In the genomic region with DNA sequence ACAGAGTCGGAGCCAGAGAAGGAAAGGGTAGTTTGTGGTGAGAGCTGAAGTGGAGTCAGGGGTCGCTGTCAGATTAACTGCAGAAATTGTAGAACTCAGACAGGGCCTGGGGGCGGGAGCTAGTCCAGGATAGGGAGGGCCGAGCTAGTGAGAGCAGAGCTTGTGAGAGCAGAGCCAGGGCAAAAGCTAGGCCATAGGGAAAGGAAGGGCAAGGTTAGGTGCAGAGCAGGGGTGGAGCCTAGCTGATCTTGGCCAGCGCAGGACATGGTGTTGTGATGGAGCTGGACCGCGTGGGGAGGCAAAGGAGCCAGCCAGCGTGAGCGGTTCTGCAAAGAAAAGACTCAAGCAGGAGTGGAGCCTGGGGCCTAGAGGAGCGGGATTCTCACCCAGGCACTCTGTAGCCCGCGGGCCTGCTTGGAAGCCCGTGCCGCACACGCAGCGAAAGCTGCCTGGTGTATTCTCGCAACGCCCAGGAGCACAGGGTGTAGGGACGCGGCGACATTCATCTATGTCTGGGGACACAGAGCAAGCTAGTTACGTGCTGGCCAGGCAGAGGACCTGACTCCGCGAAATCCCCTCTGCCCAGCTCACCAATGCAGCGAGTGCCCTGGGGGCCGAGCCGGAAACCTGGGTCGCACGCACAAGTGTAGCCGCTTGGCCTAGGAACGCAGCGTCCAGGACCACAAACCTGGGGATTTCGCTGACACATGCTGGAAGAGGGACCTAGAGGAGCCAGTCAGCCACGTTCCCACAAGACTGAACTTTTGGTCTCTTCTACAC, we compare ENCODE assay signal across 9 mouse cellular contexts. TPM values are rescaled to one million over a fixed set of nuclear protein-coding genes. Genes with fewer than 3 reads are reported as not detected.
DNase-seq lines count a peak whose midpoint lies in the region; ATAC-seq and TF ChIP-seq lines count a peak whose summit lies in the region.
"Had no signal": no experiment of that assay in that cellular context is flagged by ENCODE, and none has a peak within 500 bp of the region (broad histone marks: within the 10 kb centered on the region; RNA-seq: fewer than 3 reads in every experiment).

No protein-coding gene starts in this region.

- H3K4me1 ChIP-seq in heart, embryonic 14.5 days (ENCODE audit: control insufficient read depth in 2 of 2, insufficient read depth in 2 of 2, low read length in 2 of 2): peaks cover 5 to 28% of the 10 kb centered on the region in 2 experiments; a peak in 3 of 4 replicates
- H3K4me1 ChIP-seq in kidney, postnatal 0 days (replicated peaks; ENCODE audit: insufficient read depth, low read length): peaks cover 16% of the 10 kb centered on the region
- H3K4me1 ChIP-seq in midbrain, embryonic 11.5 days (ENCODE audit: control insufficient read depth, insufficient read depth, low read length): peaks cover 11% of the 10 kb centered on the region

- peak overlapping the region; percentile 48 for H3K4me2 ChIP-seq in heart, embryonic 14.5 days (ENCODE audit: low read length)
- peak overlapping the region; percentile 53 for H3K4me2 ChIP-seq in kidney, postnatal 0 days (ENCODE audit: low read length)
- H3K4me2 ChIP-seq in midbrain, embryonic 11.5 days: peak overlapping the region; percentile 44; the same call in 1 of the 2 replicates

- DNase-seq in R1 (ENCODE audit: low read depth, low spot score): peak; percentile 94
- DNase-seq in cerebellum, postnatal 14 days: peak; percentile 50 to 59
- no peak for DNase-seq in kidney, postnatal 0 days (ENCODE audit: low spot score)
- peak; percentile 87 for DNase-seq in midbrain, embryonic 11.5 days (ENCODE audit: low spot score, missing footprints)
- DNase-seq in thymus, postnatal 4 days: no peak
- no peak for DNase-seq in frontal cortex, postnatal 36 days (ENCODE audit: low spot score in 2 of 2)
- DNase-seq in left cerebral cortex, postnatal 4 days: no peak

- ATAC-seq in heart, embryonic 14.5 days (ENCODE audit: insufficient number of reproducible peaks, insufficient read depth, low FRiP score, low read depth): no peak
- no peak for ATAC-seq in kidney, postnatal 0 days (replicated peaks; ENCODE audit: low FRiP score, low read depth)
- no peak for ATAC-seq in midbrain, embryonic 11.5 days (ENCODE audit: low FRiP score)

- 41% methylated on average over 34 of the region's 34 CpGs for WGBS in heart, embryonic 14.5 days
- 45% methylated on average over 34 of the region's 34 CpGs for WGBS in kidney, postnatal 0 days
- WGBS in midbrain, embryonic 11.5 days: 19% methylated on average over 34 of the region's 34 CpGs

- intact Hi-C loops in left cerebral cortex, postnatal 4 days (cut with DNase I): no loop called here

- H3K36me3 ChIP-seq in heart, embryonic 14.5 days (ENCODE audit: control insufficient read depth, insufficient read depth, low read length): peaks cover 41% of the 10 kb centered on the region
- no peaks in the 10 kb centered on the region for H3K36me3 ChIP-seq in kidney, postnatal 0 days (ENCODE audit: insufficient read depth, low read length)
- H3K36me3 ChIP-seq in midbrain, embryonic 11.5 days (ENCODE audit: control insufficient read depth, insufficient read depth, low read length): no peaks in the 10 kb centered on the region

- no peak for TF ChIP-seq CTCF in kidney, postnatal 0 days (IDR thresholded peaks at IDR 0.05; ENCODE audit: low read depth)

- H3K9ac ChIP-seq in heart, embryonic 14.5 days (ENCODE audit: low read length): no peak overlapping the region
- peak overlapping the region; percentile 40; the same call in 1 of the 2 replicates for H3K9ac ChIP-seq in kidney, postnatal 0 days (ENCODE audit: low read depth, low read length)
- H3K9ac ChIP-seq in midbrain, embryonic 11.5 days (ENCODE audit: low read length): no peak overlapping the region

- peaks cover 79% of the 10 kb centered on the region for H3K27me3 ChIP-seq in heart, embryonic 14.5 days (ENCODE audit: control insufficient read depth, insufficient read depth, low read length)
- H3K27me3 ChIP-seq in kidney, postnatal 0 days (ENCODE audit: insufficient read depth, low read length): no peaks in the 10 kb centered on the region; the same call in 1 of the 2 replicates
- peaks cover 66% of the 10 kb centered on the region for H3K27me3 ChIP-seq in midbrain, embryonic 11.5 days (ENCODE audit: control insufficient read depth, insufficient read depth, low read length)

- H3K9me3 ChIP-seq in heart, embryonic 14.5 days (ENCODE audit: control insufficient read depth, low read length): no peaks in the 10 kb centered on the region
- no peaks in the 10 kb centered on the region for H3K9me3 ChIP-seq in kidney, postnatal 0 days (replicated peaks; ENCODE audit: low read length)
- no peaks in the 10 kb centered on the region for H3K9me3 ChIP-seq in midbrain, embryonic 11.5 days (ENCODE audit: control insufficient read depth, low read length)

- H3K27ac ChIP-seq in heart, embryonic 14.5 days (replicated peaks in 1 of 2; ENCODE audit: control insufficient read depth in 1 of 2, insufficient read depth in 1 of 2, low read depth in 2 of 2, low read length in 2 of 2): no peak overlapping the region
- H3K27ac ChIP-seq in kidney, postnatal 0 days: no peak overlapping the region
- no peak overlapping the region for H3K27ac ChIP-seq in midbrain, embryonic 11.5 days (ENCODE audit: low read depth, low read length)

- peak overlapping the region in 1 of 2 experiments; percentile 20; a peak in 1 of 4 replicates for H3K4me3 ChIP-seq in heart, embryonic 14.5 days (ENCODE audit: control insufficient read depth in 1 of 2, insufficient read depth in 1 of 2, low read depth in 1 of 2, low read length in 2 of 2)
- H3K4me3 ChIP-seq in kidney, postnatal 0 days (replicated peaks; ENCODE audit: low read depth, low read length): peak overlapping the region; percentile 18; the same call in 1 of the 2 replicates
- H3K4me3 ChIP-seq in midbrain, embryonic 11.5 days (ENCODE audit: low read depth, low read length): peak overlapping the region; percentile 25; the same call in 1 of the 2 replicates

RNA-seq across cellular contexts. Expression of gene Ltbp4, which starts 11.2 kb away (rescaled TPM):
- polyA plus RNA-seq in heart, embryonic 14.5 days (2014; fragmentation: Nextera tagmentation; extraction: Ambion mirVana): 47.7 and 55.1 TPM in 2 replicates
- polyA plus RNA-seq in kidney, postnatal 0 days (2015; fragmentation: Nextera tagmentation; extraction: Ambion mirVana): 41.7 and 43.8 TPM in 2 replicates
- 2.9 and 5.8 TPM in 2 replicates for polyA plus RNA-seq in midbrain, embryonic 11.5 days (2014; fragmentation: Nextera tagmentation; extraction: Ambion mirVana)
- total RNA-seq in left cerebral cortex, postnatal 4 days (2021): 10 to 100 TPM; 41.9 to 52.7 TPM

RNA-seq across cellular contexts. Expression of gene Shkbp1, which starts 29.5 kb away (rescaled TPM):
- 18.3 and 22.0 TPM in 2 replicates for polyA plus RNA-seq in heart, embryonic 14.5 days (2014; fragmentation: Nextera tagmentation; extraction: Ambion mirVana)
- polyA plus RNA-seq in kidney, postnatal 0 days (2015; fragmentation: Nextera tagmentation; extraction: Ambion mirVana): 34.1 and 40.2 TPM in 2 replicates
- 45.9 and 50.7 TPM in 2 replicates for polyA plus RNA-seq in midbrain, embryonic 11.5 days (2014; fragmentation: Nextera tagmentation; extraction: Ambion mirVana)
- 10 to 100 TPM; 47.2 to 52.4 TPM for total RNA-seq in left cerebral cortex, postnatal 4 days (2021)

RNA-seq across cellular contexts. Expression of gene Gm20479, which starts 30.9 kb away (rescaled TPM):
- polyA plus RNA-seq in heart, embryonic 14.5 days (2014; fragmentation: Nextera tagmentation; extraction: Ambion mirVana): not detected in 2 replicates
- polyA plus RNA-seq in kidney, postnatal 0 days (2015; fragmentation: Nextera tagmentation; extraction: Ambion mirVana): 0.57 TPM in 1 of 2 replicates, not detected in the other
- not detected in 2 replicates for polyA plus RNA-seq in midbrain, embryonic 11.5 days (2014; fragmentation: Nextera tagmentation; extraction: Ambion mirVana)
- total RNA-seq in left cerebral cortex, postnatal 4 days (2021): not detected
- polyA plus RNA-seq: brain, embryonic 14.5 days had no signal

Comparison
In these comparisons a context has a peak if more than half of its experiments do, and no peak if none do; other contexts are left out.
1. DNase-seq: peak in R1 (single experiment), cerebellum, postnatal 14 days (2 of 2) and midbrain, embryonic 11.5 days (single experiment); none in kidney, postnatal 0 days (single experiment), thymus, postnatal 4 days (single experiment), frontal cortex, postnatal 36 days (0 of 2) and left cerebral cortex, postnatal 4 days (single experiment).
2. Peak in every context shown above with its lines, with median percentiles within 50 percentile points of each other: H3K4me2 ChIP-seq.